Mouse (Mus musculus): ENCODE data around the gene Gm17267. TPM values are rescaled to one million over a fixed set of nuclear protein-coding genes. Genes with fewer than 3 reads are reported as not detected.
"Not testable (repeated sequence)": the region's sequence is repeated elsewhere in the genome, so short reads cannot be mapped to it uniquely, and the experiment has no call there.

Gm17267 gene
- not detected in 2 replicates for polyA plus RNA-seq (2015; fragmentation: Nextera tagmentation; extraction: Ambion mirVana)

DNA sequence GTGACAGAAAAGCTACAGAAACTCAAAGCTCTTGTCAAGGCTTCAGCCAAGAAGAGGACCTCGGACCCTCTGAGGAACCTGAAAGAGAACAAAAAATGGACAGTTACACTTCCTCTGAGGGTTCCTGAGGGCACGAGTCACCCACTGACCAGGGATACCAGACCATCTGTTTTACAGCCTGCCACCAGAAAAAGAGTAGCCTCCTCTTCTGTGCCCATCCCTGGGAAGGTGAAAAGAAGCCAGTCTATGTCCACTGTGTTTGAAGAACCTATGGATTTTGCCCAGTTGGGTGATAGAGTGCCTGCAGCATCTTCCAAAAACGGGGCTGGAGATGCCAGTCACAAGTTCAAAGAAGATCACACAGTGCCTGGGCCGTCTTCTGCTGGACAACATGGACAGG, at the start of gene Gm17267:
Gm17267 (plus strand) TSS at position 301 of the 400 bp plus-strand sequence.
- not testable (repeated sequence) for ATAC-seq (ENCODE audit: low read depth); H3K9ac ChIP-seq (ENCODE audit: low read length); H3K4me2 ChIP-seq (ENCODE audit: low read depth, low read length); H3K36me3 ChIP-seq (ENCODE audit: control insufficient read depth, insufficient read depth, low read length); H3K4me3 ChIP-seq (ENCODE audit: low read length); H3K27ac ChIP-seq (ENCODE audit: low read length); H3K27me3 ChIP-seq (ENCODE audit: control insufficient read depth, insufficient read depth, low read depth, low read length); H3K9me3 ChIP-seq (ENCODE audit: control insufficient read depth, low read length); H3K4me1 ChIP-seq (replicated peaks; ENCODE audit: control insufficient read depth, insufficient read depth, low read length)
- no CpG with 5 or more reads among the region's 4 CpGs for WGBS

All from lung, embryonic 16.5 days (tissue).